ENCODE assay signal across 8 mouse cellular contexts in the genomic region with DNA sequence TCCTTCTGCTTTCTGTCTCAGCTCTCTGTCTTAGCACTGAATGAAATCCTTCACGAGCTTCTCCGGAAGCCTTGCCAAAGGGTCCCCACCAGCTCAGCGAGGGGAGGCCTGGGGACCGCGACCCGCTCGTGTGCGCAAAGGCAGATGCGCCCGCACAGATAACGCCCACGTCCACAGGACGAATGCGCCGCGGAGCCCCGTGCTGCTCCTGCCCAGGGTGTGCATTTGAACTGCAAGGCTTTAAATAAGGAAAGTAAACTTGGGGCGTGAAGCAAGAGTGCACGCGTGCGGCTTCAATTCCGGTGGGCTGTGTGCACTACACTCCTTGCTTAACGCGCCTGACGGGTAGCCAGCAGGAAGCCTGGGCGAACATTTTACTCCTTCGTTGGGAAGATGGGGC. TPM values are rescaled to one million over a fixed set of nuclear protein-coding genes. Genes with fewer than 3 reads are reported as not detected.
DNase-seq lines count a peak whose midpoint lies in the region; ATAC-seq and TF ChIP-seq lines count a peak whose summit lies in the region.
"Had no signal": no experiment of that assay in that cellular context is flagged by ENCODE, and none has a peak within 500 bp of the region (broad histone marks: within the 10 kb centered on the region; RNA-seq: fewer than 3 reads in every experiment).

No protein-coding gene starts in this region.

- peak overlapping the region; percentile 86; the same call in 1 of the 2 replicates for H3K9ac ChIP-seq in ES-Bruce4 (ENCODE audit: low read depth, poor library complexity, severe bottlenecking)
- H3K9ac ChIP-seq in forebrain, embryonic 15.5 days (replicated peaks): no peak overlapping the region

- H3K36me3 ChIP-seq in ES-Bruce4 (ENCODE audit: control insufficient read depth, insufficient read depth, low read length, poor library complexity, severe bottlenecking): no peaks in the 10 kb centered on the region
- H3K36me3 ChIP-seq in forebrain, embryonic 15.5 days: no peaks in the 10 kb centered on the region
- no peaks in the 10 kb centered on the region for H3K36me3 ChIP-seq in limb, embryonic 10.5 days

- under 1% methylated on average over 27 of the region's 27 CpGs for WGBS in forebrain, embryonic 15.5 days
- under 1% methylated on average over 27 of the region's 27 CpGs for whole genome bisulfite sequencing in limb, embryonic 10.5 days

- no peak for TF ChIP-seq POLR2A in ES-Bruce4 (IDR thresholded peaks at IDR 0.05; ENCODE audit: insufficient read depth, low read length)

- no peak for TF ChIP-seq CTCF in ES-Bruce4 (IDR thresholded peaks at IDR 0.05; ENCODE audit: low read depth, low read length)

- H3K27me3 ChIP-seq in ES-Bruce4 (ENCODE audit: control insufficient read depth, insufficient read depth, low read length, poor library complexity, severe bottlenecking): peaks cover 18% of the 10 kb centered on the region
- peaks cover 29% of the 10 kb centered on the region for H3K27me3 ChIP-seq in forebrain, embryonic 15.5 days
- peaks cover 58% of the 10 kb centered on the region for H3K27me3 ChIP-seq in limb, embryonic 10.5 days (ENCODE audit: low read depth, poor library complexity, severe bottlenecking)

- no peak for ATAC-seq in forebrain, embryonic 15.5 days (replicated peaks)

- H3K9me3 ChIP-seq in ES-Bruce4 (replicated peaks; ENCODE audit: control insufficient read depth, insufficient read depth, low read length, poor library complexity, severe bottlenecking): no peaks in the 10 kb centered on the region
- no peaks in the 10 kb centered on the region for H3K9me3 ChIP-seq in forebrain, embryonic 15.5 days
- no peaks in the 10 kb centered on the region for H3K9me3 ChIP-seq in limb, embryonic 10.5 days (replicated peaks)

- no peak for TF ChIP-seq EP300 in ES-Bruce4 (IDR thresholded peaks at IDR 0.05; ENCODE audit: insufficient read depth, low read depth, low read length)

- peak overlapping the region; percentile 88 for H3K4me2 ChIP-seq in forebrain, embryonic 15.5 days (replicated peaks)

- peak; percentile 58 for DNase-seq in CD4-positive, CD25-positive, alpha-beta regulatory T cell, adult 2 months (ENCODE audit: low read depth, low spot score)
- DNase-seq in limb, embryonic 10.5 days (ENCODE audit: low spot score): peak; percentile 56
- peak; percentile 37 for DNase-seq in retina, embryonic 14.5 days (ENCODE audit: low spot score)
- no peak for DNase-seq in layer of hippocampus, adult 9-10 months (ENCODE audit: low spot score)
- DNase-seq in cerebellum, adult 18-20 months: no peak

- no peaks in the 10 kb centered on the region for H3K4me1 ChIP-seq in ES-Bruce4 (ENCODE audit: control insufficient read depth, insufficient read depth, low read length)
- H3K4me1 ChIP-seq in forebrain, embryonic 15.5 days: peaks cover 35% of the 10 kb centered on the region
- H3K4me1 ChIP-seq in limb, embryonic 10.5 days: peaks cover 25% of the 10 kb centered on the region

- peak overlapping the region; percentile 83 for H3K4me3 ChIP-seq in ES-Bruce4 (ENCODE audit: low read depth, low read length)
- H3K4me3 ChIP-seq in forebrain, embryonic 15.5 days: peak overlapping the region; percentile 51
- H3K4me3 ChIP-seq in limb, embryonic 10.5 days: peak overlapping the region; percentile 75
- H3K4me3 ChIP-seq: erythroblast, embryonic 14.5 days had no signal

- no peak overlapping the region for H3K27ac ChIP-seq in ES-Bruce4 (ENCODE audit: insufficient read depth, low read length)
- no peak overlapping the region for H3K27ac ChIP-seq in forebrain, embryonic 15.5 days (replicated peaks)
- no peak overlapping the region for H3K27ac ChIP-seq in limb, embryonic 10.5 days

RNA-seq across cellular contexts. Expression of a gene that starts 1.5 kb away (rescaled TPM):
- 6.7 and 9.4 TPM in 2 replicates for polyA plus RNA-seq in ES-Bruce4 (2011; ENCODE audit: insufficient read depth, insufficient read length, low read depth, missing spikeins)
- 4.3 and 5.5 TPM in 2 replicates for polyA plus RNA-seq in forebrain, embryonic 15.5 days (2015; fragmentation: Nextera tagmentation; extraction: Ambion mirVana)
- 16.0 and 18.7 TPM in 2 replicates for polyA plus RNA-seq in limb, embryonic 10.5 days (2016; fragmentation: Nextera tagmentation; extraction: Ambion mirVana)
- polyA plus RNA-seq: erythroblast, embryonic 14.5 days had no signal

RNA-seq across cellular contexts. Expression of a gene that starts 7.8 kb away (rescaled TPM):
- 10.7 and 12.3 TPM in 2 replicates for polyA plus RNA-seq in ES-Bruce4 (2011; ENCODE audit: insufficient read depth, insufficient read length, low read depth, missing spikeins)
- polyA plus RNA-seq in forebrain, embryonic 15.5 days (2015; fragmentation: Nextera tagmentation; extraction: Ambion mirVana): 0.73 and 0.90 TPM in 2 replicates
- 12.6 and 12.8 TPM in 2 replicates for polyA plus RNA-seq in limb, embryonic 10.5 days (2016; fragmentation: Nextera tagmentation; extraction: Ambion mirVana)
- polyA plus RNA-seq: erythroblast, embryonic 14.5 days had no signal

RNA-seq across cellular contexts. Expression of a gene that starts 7.8 kb away (rescaled TPM):
- polyA plus RNA-seq in ES-Bruce4 (2011; ENCODE audit: insufficient read depth, insufficient read length, low read depth, missing spikeins): not detected in 2 replicates
- polyA plus RNA-seq in forebrain, embryonic 15.5 days (2015; fragmentation: Nextera tagmentation; extraction: Ambion mirVana): 0.28 TPM in 1 of 2 replicates, not detected in the other
- polyA plus RNA-seq in limb, embryonic 10.5 days (2016; fragmentation: Nextera tagmentation; extraction: Ambion mirVana): 0.35 TPM in 1 of 2 replicates, not detected in the other
- polyA plus RNA-seq: erythroblast, embryonic 14.5 days had no signal

Comparison
In these comparisons a context has a peak if more than half of its experiments do, and no peak if none do; other contexts are left out.
1. DNase-seq: peak in CD4-positive, CD25-positive, alpha-beta regulatory T cell, adult 2 months (single experiment), limb, embryonic 10.5 days (single experiment) and retina, embryonic 14.5 days (single experiment); none in layer of hippocampus, adult 9-10 months (single experiment) and cerebellum, adult 18-20 months (0 of 2).
2. Peak in every context shown above with its lines, with median percentiles within 50 percentile points of each other: H3K4me3 ChIP-seq.